Mouse (Mus musculus) spleen, postnatal 36 days (tissue): ENCODE results near the gene Pbx1.

ENCODE experiments used
- DNase-seq, 2 experiments: peaks; one replicate each; pipeline ENCODE4 v3.0.0; 2022; ENCODE audit warnings: low spot score in 2 of 2, mixed read lengths in 1 of 2

The Pbx1 gene

GRCm38 (mm10) chr1:168169791-168170190 is 262.3 kb downstream of the Pbx1 start:
- no peak for DNase-seq

GRCm38 (mm10) chr1:168169052-168169779 is 262.9 kb downstream of the Pbx1 start:
- DNase-seq = no peak

- no peak for DNase-seq
Measured at GRCm38 (mm10) chr1:168167781-168168180, 264.3 kb downstream of the Pbx1 start.

- no peak for DNase-seq
Measured at GRCm38 (mm10) chr1:168166841-168167240, 265.2 kb downstream of the Pbx1 start.

- no peak for DNase-seq
Measured at GRCm38 (mm10) chr1:168164945-168165344, 267.1 kb downstream of the Pbx1 start.

GRCm38 (mm10) chr1:168163521-168164233 is 268.4 kb downstream of the Pbx1 start:
- DNase-seq = no peak

- no peak for DNase-seq
Measured at GRCm38 (mm10) chr1:168139138-168139682, 292.9 kb downstream of the Pbx1 start.

- no peak for DNase-seq
Measured at GRCm38 (mm10) chr1:168138669-168139068, 293.4 kb downstream of the Pbx1 start.

- DNase-seq = no peak
Measured at GRCm38 (mm10) chr1:168137890-168138289, 294.2 kb downstream of the Pbx1 start.

- DNase-seq = no peak
Measured at GRCm38 (mm10) chr1:168135545-168135944, 296.5 kb downstream of the Pbx1 start.

GRCm38 (mm10) chr1:168133696-168134095 is 298.4 kb downstream of the Pbx1 start:
- no peak for DNase-seq

GRCm38 (mm10) chr1:168128004-168128403 is 304.1 kb downstream of the Pbx1 start:
- DNase-seq = no peak

- DNase-seq = no peak
Measured at GRCm38 (mm10) chr1:168124643-168125490, 307.2 kb downstream of the Pbx1 start.

GRCm38 (mm10) chr1:168118077-168118476 is 314.0 kb downstream of the Pbx1 start:
- no peak for DNase-seq

- no peak for DNase-seq
Measured at GRCm38 (mm10) chr1:168117367-168117766, 314.7 kb downstream of the Pbx1 start.

- DNase-seq = no peak
Measured at GRCm38 (mm10) chr1:168109797-168110196, 322.3 kb downstream of the Pbx1 start.

- no peak for DNase-seq
Measured at GRCm38 (mm10) chr1:168103821-168104220, 328.2 kb downstream of the Pbx1 start.

- DNase-seq = no peak
Measured at GRCm38 (mm10) chr1:168101514-168101913, 330.6 kb downstream of the Pbx1 start.

GRCm38 (mm10) chr1:168098806-168099205 is 333.3 kb downstream of the Pbx1 start:
- DNase-seq = no peak

GRCm38 (mm10) chr1:168094671-168095070 is 337.4 kb downstream of the Pbx1 start:
- DNase-seq = no peak

- DNase-seq = no peak
Measured at GRCm38 (mm10) chr1:168093044-168093443, 339.0 kb downstream of the Pbx1 start.

- no peak for DNase-seq
Measured at GRCm38 (mm10) chr1:168091627-168092026, 340.4 kb downstream of the Pbx1 start.
